Mouse (Mus musculus) layer of hippocampus, adult 8-10 months (tissue): Measurements from ENCODE around the gene Ccl17. TPM values are rescaled to one million over a fixed set of nuclear protein-coding genes. Genes with fewer than 3 reads are reported as not detected.
A peak's percentile ranks its signal among the peaks of the same experiment; 100 is the strongest.

ENCODE experiments used
- DNase-seq, 2 experiments: peaks; one replicate each; pipeline ENCODE4 v3.0.0; 2022; ENCODE audit warnings: low spot score in 2 of 2
- total RNA-seq, 4 experiments: library from RNA; stranded (reverse); gene quantifications; 2 replicates each; pipeline ENCODE4 v1.2.4; 2022

The Ccl17 gene
- total RNA-seq, 4 experiments from 2014 or later: 3.7 to 10.8 (median 6.9) TPM

- DNase-seq: no peak
Measured at GRCm38 (mm10) chr8:94789256-94789955, 20.8 kb upstream of the Ccl17 start.

GRCm38 (mm10) chr8:94794368-94794767 lies 15.9 kb upstream of the Ccl17 start:
- DNase-seq: no peak

- no peak for DNase-seq
Measured at GRCm38 (mm10) chr8:94794782-94795181, 15.5 kb upstream of the Ccl17 start.

- no peak for DNase-seq
Measured at GRCm38 (mm10) chr8:94800278-94800968, 9.8 kb upstream of the Ccl17 start.

- DNase-seq: no peak
Measured at GRCm38 (mm10) chr8:94801293-94802095, 8.8 kb upstream of the Ccl17 start.

GRCm38 (mm10) chr8:94802375-94802774 lies 7.9 kb upstream of the Ccl17 start:
- DNase-seq: no peak

- DNase-seq: no peak
Measured at GRCm38 (mm10) chr8:94803551-94803950, 6.7 kb upstream of the Ccl17 start.

GRCm38 (mm10) chr8:94804546-94805340 lies 5.5 kb upstream of the Ccl17 start:
- no peak for DNase-seq

GRCm38 (mm10) chr8:94805811-94806210 lies 4.4 kb upstream of the Ccl17 start:
- DNase-seq: no peak

GRCm38 (mm10) chr8:94807506-94807905 lies 2.7 kb upstream of the Ccl17 start:
- DNase-seq: no peak

- DNase-seq: no peak
Measured at GRCm38 (mm10) chr8:94808372-94808771, 1.9 kb upstream of the Ccl17 start.

GRCm38 (mm10) chr8:94810855-94811254 lies 602 bp downstream of the Ccl17 start:
- DNase-seq: no peak

- no peak for DNase-seq
Measured at GRCm38 (mm10) chr8:94811654-94812053, 1.4 kb downstream of the Ccl17 start.

GRCm38 (mm10) chr8:94812645-94813098 lies 2.4 kb downstream of the Ccl17 start:
- DNase-seq: peak; percentile 83 to 96

GRCm38 (mm10) chr8:94814556-94814955 lies 4.3 kb downstream of the Ccl17 start:
- DNase-seq: no peak

GRCm38 (mm10) chr8:94817933-94818332 lies 7.7 kb downstream of the Ccl17 start:
- DNase-seq: no peak

GRCm38 (mm10) chr8:94819671-94820179 lies 9.5 kb downstream of the Ccl17 start:
- DNase-seq: no peak

GRCm38 (mm10) chr8:94820553-94820952 lies 10.3 kb downstream of the Ccl17 start:
- no peak for DNase-seq

- DNase-seq: no peak
Measured at GRCm38 (mm10) chr8:94821381-94821780, 11.1 kb downstream of the Ccl17 start.

- DNase-seq: no peak
Measured at GRCm38 (mm10) chr8:94822637-94823560, 12.6 kb downstream of the Ccl17 start.
